Mouse (Mus musculus): ENCODE data around the gene Gatad1.

The Gatad1 gene

DNA sequence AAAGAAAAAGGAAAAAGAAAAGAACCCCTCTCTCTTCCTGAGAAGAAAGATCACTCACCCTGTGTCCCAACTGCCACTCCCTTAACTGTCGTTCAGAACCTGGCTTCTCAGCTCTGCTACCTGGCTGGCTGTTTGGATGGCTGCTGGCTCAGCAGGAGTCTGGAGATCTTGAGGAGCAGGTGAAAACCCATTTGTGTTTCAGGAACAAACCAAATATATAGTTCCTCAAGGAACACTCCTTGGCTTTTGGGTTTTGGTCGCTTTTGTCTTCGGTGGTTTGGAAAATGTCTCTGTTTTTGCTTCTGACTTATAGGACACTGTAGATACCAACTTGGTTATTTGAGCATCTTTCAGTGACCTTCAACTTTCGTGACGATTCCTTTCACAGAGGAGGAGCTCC is at the start of gene Gatad1:
TSS of gene Gatad1 (minus strand) at position 101 of the 400 bp plus-strand sequence.
- WGBS = 81% methylated on average over 5 of the region's 5 CpGs

DNA sequence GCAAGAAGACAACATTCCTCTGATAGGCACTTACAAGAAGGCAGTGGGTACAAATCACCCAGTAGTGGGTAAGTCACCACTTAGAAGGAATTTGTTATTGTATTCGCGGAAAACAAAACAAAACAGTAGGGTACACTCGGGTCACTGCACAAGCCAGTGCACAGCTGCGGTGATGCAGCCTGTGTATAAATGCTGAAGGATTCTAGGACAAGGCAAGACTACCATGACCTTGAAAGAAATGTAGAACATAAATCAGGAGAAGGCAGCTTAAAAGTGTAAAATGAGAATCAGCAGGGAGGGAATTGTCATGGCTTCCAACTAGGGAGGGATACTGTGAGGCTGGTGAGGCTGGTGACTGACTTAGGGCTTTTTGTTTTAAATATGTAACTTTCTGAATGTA is 45.2 kb upstream of the Gatad1 start:
- WGBS = 80% methylated on average over 4 of the region's 4 CpGs

DNA sequence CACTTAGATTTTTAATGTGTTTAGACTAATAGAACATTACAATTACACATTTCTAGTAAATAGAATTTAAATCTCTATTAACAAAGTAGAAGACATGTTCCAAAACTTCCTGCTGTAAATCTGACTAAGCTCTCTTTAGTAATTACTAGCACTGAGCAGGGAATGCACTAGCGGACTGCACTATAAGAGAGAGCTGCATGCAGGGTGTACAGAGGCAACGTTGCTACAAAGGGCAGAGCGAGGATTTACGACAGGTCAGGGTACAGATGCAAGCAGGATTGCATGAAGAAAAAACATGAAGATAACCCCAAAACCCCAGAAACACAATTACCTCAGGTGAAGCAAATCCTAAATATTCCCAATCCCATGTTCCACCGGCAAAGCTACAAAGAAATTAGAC is 43.0 kb upstream of the Gatad1 start:
- WGBS = 95% methylated on average over 5 of the region's 5 CpGs

DNA sequence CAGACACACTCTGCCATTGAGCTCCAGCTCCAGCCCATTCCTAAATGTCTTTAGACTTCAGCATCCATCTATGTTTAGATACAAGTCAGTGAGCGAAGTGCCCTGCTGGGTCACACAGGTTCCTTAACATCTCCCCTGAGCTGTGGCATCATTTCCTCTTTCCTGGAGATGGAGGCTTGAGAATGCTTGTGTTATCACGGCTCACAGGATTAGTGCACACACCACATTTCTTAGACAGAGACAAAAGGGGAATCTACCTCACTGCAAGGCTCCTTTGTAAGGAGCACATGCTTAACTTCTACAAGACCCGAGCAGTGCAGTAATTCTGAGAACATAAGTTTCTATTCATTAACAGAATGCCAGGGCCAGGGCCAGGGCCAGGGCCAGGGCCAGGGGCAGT is 39.0 kb upstream of the Gatad1 start:
- 73% methylated on average over 3 of the region's 3 CpGs for WGBS

DNA sequence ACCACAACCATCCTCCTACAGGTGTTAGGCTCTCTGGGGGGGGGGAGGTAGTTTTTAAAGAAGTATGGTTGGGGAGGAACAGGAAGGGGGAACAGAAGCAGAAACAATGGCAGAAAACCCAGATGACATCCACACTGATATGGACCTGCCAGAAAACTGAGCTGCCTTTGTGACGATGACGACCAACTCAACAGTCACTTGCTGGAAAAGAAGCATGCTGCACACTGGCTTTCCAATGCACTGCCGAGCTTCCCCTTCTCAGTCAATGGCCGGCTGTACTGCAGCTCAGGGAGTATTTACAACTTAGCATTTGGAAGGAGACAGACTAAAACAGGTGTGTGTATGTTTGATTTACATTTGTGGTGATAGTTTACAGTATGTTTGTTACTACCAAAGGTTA is 38.2 kb upstream of the Gatad1 start:
- WGBS = 61% methylated on average over 4 of the region's 4 CpGs

DNA sequence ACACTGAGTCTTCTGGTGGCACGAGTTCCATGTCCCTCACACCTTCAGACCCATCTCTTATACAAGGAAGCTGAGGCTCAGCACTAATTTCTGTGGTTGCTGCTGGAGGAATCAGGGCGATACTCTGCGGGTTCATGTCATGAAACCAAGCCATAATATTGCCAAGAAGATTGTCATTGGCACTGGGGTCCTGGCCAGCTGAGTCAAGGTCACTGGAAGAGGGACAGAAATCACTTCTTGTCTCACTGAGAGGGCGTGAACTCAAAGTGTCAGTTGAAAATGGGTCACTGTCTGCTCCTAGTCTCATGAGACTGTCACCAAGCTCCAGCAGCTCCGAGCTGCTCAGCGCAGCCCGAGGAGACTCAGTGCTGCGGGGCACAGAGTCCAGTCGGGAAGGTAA is 36.0 kb upstream of the Gatad1 start:
- WGBS = 96% methylated on average over 9 of the region's 9 CpGs

DNA sequence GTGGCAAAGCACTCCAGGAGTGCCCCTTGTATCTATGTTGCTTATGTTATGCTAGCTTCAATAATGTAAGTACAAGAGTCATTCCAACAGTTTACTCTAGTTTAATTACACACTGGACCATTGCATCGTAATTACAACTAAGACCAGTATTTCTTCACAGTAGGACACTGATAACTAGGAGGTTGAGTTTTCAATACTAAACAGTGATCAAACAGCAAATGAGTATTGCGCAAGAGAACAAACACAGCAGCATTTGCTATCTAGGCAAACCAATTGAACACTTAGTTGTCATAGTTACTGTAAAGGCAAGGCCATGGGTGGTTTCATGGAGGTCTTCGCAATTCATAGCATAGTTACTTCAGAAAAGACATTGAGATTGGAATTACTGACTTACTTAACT is 34.3 kb upstream of the Gatad1 start:
- 95% methylated on average over 3 of the region's 3 CpGs for WGBS

DNA sequence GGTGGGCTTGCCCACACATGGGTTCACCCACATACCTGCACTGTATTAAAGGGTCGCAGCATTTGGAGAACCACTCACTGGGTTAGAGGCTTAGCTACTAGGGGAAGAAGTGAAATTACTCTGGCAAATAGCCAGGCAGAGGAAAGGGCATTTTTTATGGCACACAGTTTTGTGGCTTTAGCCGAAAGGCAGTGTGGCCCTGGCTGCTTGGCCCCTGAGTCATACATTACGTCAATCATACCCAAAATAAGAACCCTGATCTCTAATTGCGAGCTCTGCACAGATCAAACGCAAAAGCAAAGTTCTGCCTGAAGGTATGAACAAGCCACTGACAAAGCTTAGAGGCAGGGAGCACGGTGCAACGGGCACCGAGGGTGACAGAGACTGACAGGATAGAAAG is 31.3 kb upstream of the Gatad1 start:
- 94% methylated on average over 8 of the region's 8 CpGs for WGBS

DNA sequence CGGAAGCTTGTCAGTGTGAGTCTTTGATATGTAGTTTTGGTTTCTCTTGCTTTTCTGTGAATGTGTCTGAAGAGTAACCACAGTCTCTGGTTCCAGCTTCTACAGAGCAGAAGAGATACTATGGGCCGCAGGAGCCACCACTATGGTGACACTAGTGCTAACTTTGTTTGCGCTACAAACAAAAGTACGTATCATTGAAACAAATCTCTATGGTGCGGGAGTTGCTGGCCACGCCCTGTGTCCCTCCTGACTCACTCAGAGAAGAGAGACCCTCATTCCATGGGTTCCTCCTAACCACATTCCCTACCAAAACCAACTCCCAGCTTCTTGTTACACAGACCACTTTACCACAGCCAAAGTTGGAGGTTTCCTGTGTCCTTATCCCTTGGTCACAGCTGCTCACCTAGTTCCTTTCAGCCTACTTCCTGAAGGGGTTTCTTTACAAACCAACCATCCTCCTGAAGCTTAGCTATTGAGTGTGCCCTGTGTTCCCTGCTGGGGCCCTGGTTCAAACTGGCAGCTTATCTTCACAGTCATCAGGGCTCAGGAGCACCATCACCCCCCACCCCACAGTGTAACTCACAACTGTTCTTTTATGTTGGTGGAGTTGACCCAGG is 13.1 kb upstream of the Gatad1 start:
- 97% methylated on average over 6 of the region's 6 CpGs for WGBS

DNA sequence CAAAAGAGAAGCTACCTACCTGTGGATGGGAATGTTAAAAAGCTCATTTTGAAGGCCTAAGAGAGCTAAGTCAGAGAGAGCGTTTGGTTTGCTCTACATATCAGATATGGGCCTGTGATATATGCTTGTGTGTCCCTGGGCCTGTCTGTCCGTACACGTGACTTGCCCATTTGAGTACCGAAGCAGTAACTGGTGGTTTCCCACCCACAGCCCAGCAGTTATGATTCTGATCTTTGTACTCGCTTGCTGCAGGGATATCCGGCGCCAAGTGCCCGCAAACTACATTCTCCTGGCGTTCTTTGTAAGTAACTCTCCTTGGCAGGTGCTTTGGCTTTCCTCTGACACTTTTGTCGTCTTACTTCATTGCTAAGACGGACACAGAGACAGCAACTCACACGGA is 9.6 kb upstream of the Gatad1 start:
- 86% methylated on average over 12 of the region's 12 CpGs for WGBS

DNA sequence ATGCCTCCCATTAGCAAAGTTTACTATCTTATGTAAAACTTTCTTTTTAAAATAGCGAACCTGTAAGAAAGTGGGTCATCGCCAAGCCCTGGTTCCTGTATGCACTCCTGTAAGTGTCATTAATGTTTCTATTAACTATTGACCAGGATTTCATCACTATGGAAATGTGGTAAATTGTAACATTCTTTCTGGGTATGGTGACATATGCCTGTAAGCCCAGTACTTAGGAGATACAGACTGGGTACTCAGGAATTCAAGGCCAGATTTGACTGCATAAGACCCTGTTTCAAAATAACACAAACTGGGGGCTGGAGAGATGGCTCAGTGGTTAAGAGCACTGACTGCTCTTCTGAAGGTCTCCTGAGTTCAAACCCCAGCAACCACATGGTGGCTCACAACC is 8.2 kb upstream of the Gatad1 start:
- 90% methylated on average over 2 of the region's 2 CpGs for WGBS

DNA sequence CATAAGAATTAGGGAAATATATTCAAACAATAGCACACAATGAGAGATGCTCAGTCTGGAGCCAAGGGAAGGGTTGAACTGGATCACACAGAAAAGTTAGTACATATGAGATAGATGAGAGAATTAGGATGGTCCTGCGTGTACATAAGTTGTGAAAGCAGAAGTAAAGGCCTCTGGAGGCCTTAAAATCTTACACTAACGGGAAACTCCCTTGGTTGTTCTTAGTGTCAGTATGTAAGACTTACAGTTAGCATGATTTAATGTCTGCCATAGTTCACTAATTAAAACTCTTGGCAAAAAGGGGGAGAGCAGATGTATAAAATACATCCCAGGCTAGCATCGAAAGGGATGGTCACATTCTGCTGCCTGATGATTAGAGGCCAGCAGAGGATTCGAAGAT is 3.2 kb downstream of the Gatad1 start:
- 92% methylated on average over 4 of the region's 4 CpGs for WGBS

DNA sequence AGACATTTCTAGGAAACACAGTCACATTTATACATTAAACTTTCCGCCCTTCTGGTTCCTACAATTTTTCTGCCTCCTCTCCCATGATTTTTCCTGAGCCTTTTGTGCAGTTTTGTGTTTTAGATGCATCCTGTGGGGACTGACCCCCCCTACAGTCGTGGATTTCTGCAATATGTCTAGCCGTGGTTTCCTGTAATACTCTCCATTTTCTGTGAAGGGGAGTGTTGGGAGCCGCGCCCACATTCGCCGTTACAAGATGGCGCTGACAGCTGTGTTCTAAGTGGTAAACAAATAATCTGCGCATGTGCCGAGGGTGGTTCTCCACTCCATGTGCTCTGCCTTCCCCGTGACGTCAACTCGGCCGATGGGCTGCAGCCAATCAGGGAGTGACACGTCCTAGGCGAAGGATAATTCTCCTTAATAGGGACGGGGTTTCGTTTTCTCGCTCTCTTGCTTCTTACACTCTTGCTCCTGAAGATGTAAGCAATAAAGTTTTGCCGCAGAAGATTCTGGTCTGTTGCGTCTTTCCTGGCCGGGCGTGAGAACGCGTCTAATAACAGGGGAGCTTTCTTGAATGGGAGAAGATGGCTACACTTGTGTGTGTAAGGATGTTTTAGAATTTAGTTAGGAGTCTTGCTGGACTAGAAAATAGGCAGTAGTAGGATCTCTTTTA is 3.9 kb downstream of the Gatad1 start:
- WGBS = 94% methylated on average over 19 of the region's 25 CpGs

DNA sequence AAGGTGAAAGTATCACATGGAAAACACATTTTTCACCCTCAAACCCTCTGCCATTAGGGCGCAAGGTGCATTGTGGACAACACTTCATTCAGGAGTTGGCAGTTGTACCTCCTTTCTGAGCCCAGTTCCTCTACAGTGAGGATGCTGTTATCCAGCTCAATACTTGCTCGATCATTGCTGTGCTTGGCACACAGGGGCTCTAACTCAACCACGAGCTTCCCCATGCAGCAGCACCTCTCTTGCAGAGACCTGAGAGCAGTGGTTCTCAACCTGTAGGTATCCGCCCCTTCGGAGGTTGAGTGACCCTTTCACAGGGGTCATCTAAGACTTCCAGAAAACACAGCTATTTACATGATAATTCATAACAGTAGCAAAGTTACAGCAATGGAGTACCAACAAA is 5.4 kb downstream of the Gatad1 start:
- 88% methylated on average over 5 of the region's 5 CpGs for WGBS

DNA sequence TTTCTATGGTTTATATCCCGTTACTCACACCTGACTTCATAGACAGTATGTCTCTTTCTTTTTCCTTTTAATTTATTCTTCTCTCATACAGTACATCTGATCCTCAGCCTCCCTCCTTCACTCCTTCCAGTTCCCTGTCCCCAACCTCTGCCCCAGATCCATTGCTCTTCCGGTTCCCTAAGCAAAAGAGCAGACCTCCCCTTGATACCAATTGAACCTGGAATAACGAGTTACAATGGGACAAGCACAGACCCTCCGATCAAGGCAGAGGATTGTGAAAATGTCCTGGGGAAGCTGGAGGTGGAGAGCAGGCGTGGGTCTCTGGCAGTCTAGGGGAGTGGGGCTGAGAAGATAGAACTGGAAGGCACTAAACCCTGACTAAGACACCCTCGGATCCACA is 6.1 kb downstream of the Gatad1 start, which contains the start of gene Tmbim7:
TSS of gene Tmbim7 (plus strand) at position 301 of the 400 bp plus-strand sequence.
- 80% methylated on average over 6 of the region's 6 CpGs for WGBS

DNA sequence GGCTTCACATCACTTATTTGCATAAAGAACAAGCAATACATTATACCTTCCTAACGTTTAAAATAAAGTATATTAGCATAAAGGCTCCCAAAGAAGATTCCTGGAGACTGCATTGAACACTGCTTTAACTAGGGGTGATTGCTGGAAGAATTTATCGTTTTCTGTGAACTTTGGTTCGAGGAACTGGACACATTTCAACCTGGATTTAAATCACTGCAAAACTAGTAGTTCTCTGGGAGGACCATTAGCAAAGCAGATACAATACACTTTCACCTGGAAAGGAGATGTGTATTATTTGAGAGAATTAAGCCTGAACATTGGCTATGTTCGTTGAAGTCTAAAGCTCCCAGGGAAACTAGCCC is 8.2 kb downstream of the Gatad1 start:
- 70% methylated on average over 4 of the region's 4 CpGs for WGBS

DNA sequence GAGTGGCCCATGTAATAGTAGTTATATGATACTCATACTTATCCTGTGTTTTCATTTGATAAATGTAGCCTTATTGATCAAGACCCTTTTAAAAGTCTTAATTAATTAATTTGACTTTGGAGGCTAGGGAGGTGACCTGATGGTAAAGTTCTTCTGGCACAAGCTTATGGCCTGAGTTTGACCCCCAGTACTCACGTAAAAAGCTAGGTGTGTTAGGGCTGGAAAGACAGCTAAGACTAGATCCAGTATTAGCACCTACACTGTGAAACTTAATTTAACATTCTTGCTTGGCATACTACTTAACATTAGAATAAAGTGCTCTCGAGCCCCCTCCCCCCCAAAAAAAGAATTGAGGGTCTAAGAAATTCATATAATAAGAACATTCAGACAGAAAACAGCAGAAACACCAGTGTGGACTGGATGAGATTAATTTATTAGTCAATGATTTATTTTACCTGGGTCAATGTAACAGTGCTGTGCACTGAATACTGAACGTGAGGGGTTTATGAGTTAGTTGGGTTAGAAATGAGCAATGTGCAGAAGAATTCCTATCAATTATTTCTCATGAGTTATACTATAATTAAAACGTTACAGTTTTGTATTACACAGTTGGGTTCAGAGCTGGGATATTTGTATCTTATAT is 8.7 kb downstream of the Gatad1 start:
- WGBS = 42% methylated on average over 4 of the region's 4 CpGs

DNA sequence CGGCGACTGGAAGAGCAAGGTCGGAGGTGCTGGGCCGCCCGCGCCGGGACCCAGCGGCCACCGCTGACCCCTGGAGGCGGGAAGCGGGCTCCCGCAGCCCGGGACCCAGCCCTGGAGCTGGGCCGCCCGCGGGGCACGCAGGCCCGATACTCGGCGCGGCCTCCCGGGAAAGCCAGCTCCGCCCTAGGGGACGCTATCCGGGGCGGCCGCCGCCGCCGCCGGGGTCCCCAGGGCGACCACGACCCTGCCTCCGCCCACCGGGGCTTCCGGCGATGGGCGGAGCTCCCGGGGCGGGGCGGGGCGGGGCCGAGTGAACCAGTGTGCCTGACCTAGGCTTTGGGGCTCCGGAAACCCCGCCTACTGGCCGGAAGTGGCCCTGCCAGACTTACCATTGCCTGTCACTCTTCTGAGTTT is 9.3 kb downstream of the Gatad1 start:
- under 1% methylated on average over 33 of the region's 46 CpGs for WGBS

DNA sequence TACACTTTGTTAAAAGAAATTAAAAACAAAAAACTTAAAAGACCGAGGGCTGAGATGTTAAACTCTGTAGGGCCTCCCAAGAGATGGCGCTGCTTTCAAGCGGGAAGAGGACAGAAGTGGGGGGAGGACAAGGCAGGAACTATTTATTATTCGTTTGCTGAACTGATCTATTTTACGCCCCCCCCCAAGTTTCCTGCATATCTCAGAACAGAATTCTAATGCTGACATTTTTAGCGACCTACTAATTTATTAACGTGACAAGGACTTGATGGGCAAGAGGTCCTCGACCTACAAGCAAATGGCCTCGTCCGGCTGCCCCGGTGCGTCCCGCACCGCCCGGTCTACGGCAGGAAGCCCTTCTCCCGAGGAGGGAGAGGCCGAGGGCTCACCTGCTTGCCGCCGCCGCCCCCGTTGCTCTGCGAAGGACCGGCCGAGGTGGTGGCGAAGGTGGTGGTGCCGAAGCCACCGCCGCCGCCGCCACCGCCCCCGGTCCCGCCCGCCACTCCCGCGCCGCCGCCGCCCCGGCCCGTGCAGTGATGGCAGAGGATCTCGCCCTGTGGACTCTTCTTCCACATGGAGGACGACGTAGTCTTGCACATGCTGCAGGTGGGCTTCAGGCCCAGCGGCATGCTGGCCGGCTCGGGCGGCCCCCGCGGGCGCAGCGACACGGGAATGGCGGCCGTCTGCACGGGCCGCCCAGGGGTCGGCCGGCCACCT is 9.8 kb downstream of the Gatad1 start:
- under 1% methylated on average over 60 of the region's 60 CpGs for WGBS

DNA sequence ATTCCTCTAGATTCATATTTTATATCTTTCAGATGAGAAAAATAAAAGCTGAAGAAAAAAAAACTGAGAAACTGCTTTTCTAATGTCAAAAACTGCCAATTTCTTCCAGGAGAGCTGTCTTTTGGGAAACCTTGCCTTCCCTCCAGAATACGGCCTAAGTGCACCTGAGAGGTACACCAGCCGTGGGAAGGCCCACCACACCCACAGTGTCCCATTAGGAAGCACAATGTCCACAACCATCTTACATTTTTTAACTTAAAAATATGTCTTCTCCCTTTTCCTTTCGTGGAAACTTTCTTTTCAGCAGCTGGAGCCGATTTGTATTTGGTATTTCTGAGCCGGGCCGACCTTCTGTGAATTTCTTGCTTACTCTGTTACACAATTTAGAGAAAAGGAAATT is 10.4 kb downstream of the Gatad1 start:
- WGBS = 17% methylated on average over 6 of the region's 6 CpGs

DNA sequence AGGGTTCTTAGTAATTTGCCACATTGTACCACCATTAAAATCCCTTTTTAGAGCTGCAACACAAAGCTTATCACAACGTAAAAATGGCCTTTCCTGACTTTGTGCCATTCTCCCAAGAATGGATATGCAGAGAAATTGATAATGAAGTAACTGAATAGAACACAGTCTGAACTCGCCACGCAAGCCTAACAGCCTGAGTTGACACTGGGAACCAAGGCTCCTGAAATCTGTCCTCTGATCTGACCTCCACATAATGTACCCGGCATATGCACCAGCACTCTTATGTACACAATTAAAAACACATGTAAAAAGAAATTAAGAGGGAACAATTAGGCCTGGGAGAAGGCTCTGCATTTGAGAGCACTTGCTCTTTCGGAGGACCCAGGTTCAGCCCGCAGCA is 11.7 kb downstream of the Gatad1 start:
- WGBS = 76% methylated on average over 6 of the region's 6 CpGs

DNA sequence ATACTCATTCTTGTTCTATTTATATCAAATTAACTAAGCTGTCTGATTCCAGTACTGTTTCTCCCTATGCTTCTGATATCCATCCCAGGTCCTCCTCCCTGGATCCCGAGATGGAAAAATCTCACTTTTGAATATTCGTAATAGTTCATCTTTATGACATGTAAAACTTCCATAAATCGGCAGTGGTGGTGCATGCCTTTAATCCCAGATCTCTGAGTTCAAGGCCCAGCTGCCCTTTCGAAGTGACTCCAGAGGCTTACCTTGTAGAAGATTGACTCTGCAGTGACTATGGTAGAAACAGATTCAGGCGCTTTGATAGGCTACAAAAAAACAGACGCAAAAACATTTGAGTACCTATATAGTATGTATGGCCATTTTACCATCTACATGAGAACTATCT is 12.4 kb downstream of the Gatad1 start:
- 82% methylated on average over 6 of the region's 6 CpGs for WGBS

DNA sequence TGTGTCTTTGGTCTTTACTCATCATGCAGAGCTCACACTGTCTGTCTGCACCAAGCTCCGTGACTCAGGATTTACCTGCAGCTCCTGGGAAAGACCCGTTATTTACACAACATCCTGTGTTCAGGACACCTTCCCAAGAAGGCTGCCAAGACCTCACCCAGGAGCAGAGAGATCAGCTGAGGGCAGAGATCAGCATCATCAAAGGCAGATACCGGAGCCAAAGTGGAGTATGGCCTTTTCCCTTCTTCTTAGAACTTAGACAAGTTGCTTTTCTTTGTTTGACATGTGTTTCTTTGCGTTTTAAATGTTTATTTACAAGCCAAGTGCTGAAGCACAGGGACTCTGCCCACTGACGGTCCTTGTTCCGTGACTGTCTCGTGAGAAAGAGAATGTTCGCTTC is 21.7 kb downstream of the Gatad1 start:
- 84% methylated on average over 8 of the region's 8 CpGs for WGBS

All from cerebral cortex, adult 2 months (tissue).